Mouse (Mus musculus): ENCODE measurements around the gene Dtnbp1. TPM values are rescaled to one million over a fixed set of nuclear protein-coding genes. Genes with fewer than 3 reads are reported as not detected.

The Dtnbp1 gene
- polyA plus RNA-seq, 1 experiment from 2014 or later = 118 TPM

- H3K4me2 ChIP-seq = no peak overlapping the region
- H3K4me1 ChIP-seq (replicated peaks) = 0 out of 2 replicates have a peak, but pooled peaks cover 6% of the 10 kb centered on the region
- no peak overlapping the region for H3K27ac ChIP-seq (replicated peaks)
- H3K36me3 ChIP-seq = no peaks in the 10 kb centered on the region
- H3K9ac ChIP-seq = no peak overlapping the region
- no peaks in the 10 kb centered on the region; the same call in 1 of the 2 replicates for H3K27me3 ChIP-seq
- no peaks in the 10 kb centered on the region for H3K9me3 ChIP-seq
- 74% methylated on average over 1 of the region's 1 CpGs for WGBS
- no peak for ATAC-seq (ENCODE audit: low read depth)
- H3K4me3 ChIP-seq = no peak overlapping the region
These were observed 27.8 kb upstream of the Dtnbp1 start for GRCm38 (mm10) chr13:45029791-45030190.

GRCm38 (mm10) chr13:45026291-45026690 lies 24.3 kb upstream of the Dtnbp1 start:
- WGBS = 91% methylated on average over 3 of the region's 3 CpGs
- Histone ChIP-seq H3K4me2 (no peak overlapping the region), H3K27ac (replicated peaks) (no peak overlapping the region)

GRCm38 (mm10) chr13:45024821-45025220 lies 22.9 kb upstream of the Dtnbp1 start:
- no peaks in the 10 kb centered on the region for H3K4me1 ChIP-seq (replicated peaks)
- no peak for ATAC-seq (ENCODE audit: low read depth)
- H3K4me2 ChIP-seq = no peak overlapping the region
- H3K9ac ChIP-seq = no peak overlapping the region
- H3K36me3 ChIP-seq = no peaks in the 10 kb centered on the region
- no peaks in the 10 kb centered on the region for H3K9me3 ChIP-seq
- H3K4me3 ChIP-seq = no peak overlapping the region
- no peaks in the 10 kb centered on the region for H3K27me3 ChIP-seq
- no peak overlapping the region for H3K27ac ChIP-seq (replicated peaks)
- WGBS = 76% methylated on average over 10 of the region's 10 CpGs

More at GRCm38 (mm10) chr13:45026291-45026690, 24.3 kb upstream of the Dtnbp1 start:
- Histone ChIP-seq H3K27me3 (no peaks in the 10 kb centered on the region), H3K4me1 (replicated peaks) (no peaks in the 10 kb centered on the region), H3K4me3 (no peak overlapping the region), H3K9me3 (no peaks in the 10 kb centered on the region), H3K36me3 (no peaks in the 10 kb centered on the region), H3K9ac (no peak overlapping the region)
- no peak for ATAC-seq (ENCODE audit: low read depth)

GRCm38 (mm10) chr13:45023356-45024150 lies 21.6 kb upstream of the Dtnbp1 start:
- H3K9me3 ChIP-seq = no peaks in the 10 kb centered on the region
- no peak overlapping the region for H3K4me2 ChIP-seq
- no peaks in the 10 kb centered on the region for H3K27me3 ChIP-seq
- no peak overlapping the region for H3K4me3 ChIP-seq
- 77% methylated on average over 20 of the region's 20 CpGs for WGBS
- H3K4me1 ChIP-seq (replicated peaks) = no peaks in the 10 kb centered on the region
- H3K36me3 ChIP-seq = no peaks in the 10 kb centered on the region
- ATAC-seq (ENCODE audit: low read depth) = no peak
- H3K27ac ChIP-seq (replicated peaks) = no peak overlapping the region
- H3K9ac ChIP-seq = no peak overlapping the region

GRCm38 (mm10) chr13:45008150-45008549 lies 6.2 kb upstream of the Dtnbp1 start:
- 78% methylated on average over 7 of the region's 7 CpGs for WGBS
- Histone ChIP-seq H3K27me3 (no peaks in the 10 kb centered on the region), H3K36me3 (no peaks in the 10 kb centered on the region), H3K27ac (replicated peaks) (no peak overlapping the region), H3K4me1 (replicated peaks) (no peaks in the 10 kb centered on the region), H3K4me3 (no peak overlapping the region), H3K4me2 (no peak overlapping the region), H3K9ac (no peak overlapping the region), H3K9me3 (no peaks in the 10 kb centered on the region)
- no peak for ATAC-seq (ENCODE audit: low read depth)

- Histone ChIP-seq H3K27me3 (no peaks in the 10 kb centered on the region), H3K9ac (no peak overlapping the region), H3K27ac (replicated peaks) (no peak overlapping the region), H3K4me1 (replicated peaks) (peaks cover 1% of the 10 kb centered on the region), H3K4me3 (no peak overlapping the region), H3K36me3 (no peaks in the 10 kb centered on the region), H3K4me2 (no peak overlapping the region), H3K9me3 (no peaks in the 10 kb centered on the region)
- 75% methylated on average over 6 of the region's 6 CpGs for WGBS
- no peak for ATAC-seq (ENCODE audit: low read depth)
These were observed 5.8 kb upstream of the Dtnbp1 start for GRCm38 (mm10) chr13:45007726-45008125.

- Histone ChIP-seq H3K9ac (no peak overlapping the region), H3K27me3 (no peaks in the 10 kb centered on the region), H3K4me3 (no peak overlapping the region), H3K4me1 (replicated peaks) (peaks cover 6% of the 10 kb centered on the region), H3K4me2 (no peak overlapping the region), H3K9me3 (no peaks in the 10 kb centered on the region), H3K36me3 (no peaks in the 10 kb centered on the region), H3K27ac (replicated peaks) (no peak overlapping the region)
- no peak for ATAC-seq (ENCODE audit: low read depth)
- WGBS = 84% methylated on average over 5 of the region's 5 CpGs
These were observed 4.5 kb upstream of the Dtnbp1 start for GRCm38 (mm10) chr13:45006483-45006882.

- Histone ChIP-seq H3K36me3 (no peaks in the 10 kb centered on the region), H3K4me2 (no peak overlapping the region), H3K4me3 (no peak overlapping the region), H3K9me3 (no peaks in the 10 kb centered on the region), H3K9ac (no peak overlapping the region), H3K27me3 (no peaks in the 10 kb centered on the region), H3K27ac (replicated peaks) (no peak overlapping the region), H3K4me1 (replicated peaks) (peaks cover 12% of the 10 kb centered on the region)
- WGBS = 74% methylated on average over 7 of the region's 7 CpGs
- no peak for ATAC-seq (ENCODE audit: low read depth)
These were observed 3.9 kb upstream of the Dtnbp1 start for GRCm38 (mm10) chr13:45005861-45006260.

GRCm38 (mm10) chr13:45004987-45005592 lies 3.1 kb upstream of the Dtnbp1 start:
- Histone ChIP-seq H3K36me3 (no peaks in the 10 kb centered on the region), H3K9me3 (no peaks in the 10 kb centered on the region), H3K4me2 (no peak overlapping the region), H3K27me3 (no peaks in the 10 kb centered on the region), H3K4me3 (no peak overlapping the region), H3K27ac (replicated peaks) (no peak overlapping the region), H3K4me1 (replicated peaks) (peaks cover 19% of the 10 kb centered on the region), H3K9ac (no peak overlapping the region)
- WGBS = 56% methylated on average over 5 of the region's 5 CpGs
- ATAC-seq (ENCODE audit: low read depth) = no peak

GRCm38 (mm10) chr13:45003026-45003425 lies 1.1 kb upstream of the Dtnbp1 start:
- Histone ChIP-seq H3K4me2 (no peak overlapping the region), H3K9ac (peak overlapping the region; percentile 88; the same call in 1 of the 2 replicates), H3K9me3 (no peaks in the 10 kb centered on the region), H3K36me3 (peaks cover 6% of the 10 kb centered on the region; the same call in 1 of the 2 replicates), H3K4me3 (no peak overlapping the region), H3K4me1 (replicated peaks) (peaks cover 31% of the 10 kb centered on the region), H3K27me3 (no peaks in the 10 kb centered on the region), H3K27ac (replicated peaks) (no peak overlapping the region)
- 63% methylated on average over 5 of the region's 5 CpGs for WGBS
- no peak for ATAC-seq (ENCODE audit: low read depth)

GRCm38 (mm10) chr13:45001228-45001910 lies 578 bp downstream of the Dtnbp1 start:
- WGBS = 0% methylated on average over 52 of the region's 52 CpGs
- Histone ChIP-seq H3K36me3 (peaks cover 6% of the 10 kb centered on the region; the same call in 1 of the 2 replicates), H3K9ac (peak overlapping the region; percentile 88), H3K27ac (replicated peaks) (peak overlapping the region; percentile 78), H3K4me3 (peak overlapping the region; percentile 85), H3K4me2 (peak overlapping the region; percentile 87), H3K9me3 (no peaks in the 10 kb centered on the region), H3K4me1 (replicated peaks) (peaks cover 31% of the 10 kb centered on the region), H3K27me3 (no peaks in the 10 kb centered on the region)
- peak; percentile 74 for ATAC-seq (ENCODE audit: low read depth)

GRCm38 (mm10) chr13:45000836-45001227 lies 1.1 kb downstream of the Dtnbp1 start:
- peak overlapping the region; percentile 78; the same call in 1 of the 2 replicates for H3K27ac ChIP-seq (replicated peaks)
- no peaks in the 10 kb centered on the region for H3K27me3 ChIP-seq
- no peaks in the 10 kb centered on the region for H3K9me3 ChIP-seq
- H3K4me3 ChIP-seq = peak overlapping the region; percentile 85
- 18% methylated on average over 7 of the region's 7 CpGs for WGBS
- peaks cover 31% of the 10 kb centered on the region for H3K4me1 ChIP-seq (replicated peaks)
- peak overlapping the region; percentile 88 for H3K9ac ChIP-seq
- H3K36me3 ChIP-seq = peaks cover 6% of the 10 kb centered on the region; the same call in 1 of the 2 replicates
- peak overlapping the region; percentile 87 for H3K4me2 ChIP-seq
- no peak for ATAC-seq (ENCODE audit: low read depth)

Measured in neural tube, embryonic 13.5 days (tissue).